Mouse (Mus musculus) stomach, postnatal 0 days (tissue): ENCODE data around the gene R3hdm4. TPM values are rescaled to one million over a fixed set of nuclear protein-coding genes. Genes with fewer than 3 reads are reported as not detected.
"Not testable (repeated sequence)": the region's sequence is repeated elsewhere in the genome, so short reads cannot be mapped to it uniquely, and the experiment has no call there.

Experiments
- ATAC-seq: fragments of 200-750 bp; cut with Nextera tagmentation; 2 replicates; pipeline ENCODE4 v1.8.0; 2017; ENCODE audit not compliant: low FRiP score, low TSS enrichment
- DNase-seq: peaks from one replicate; pipeline ENCODE4 v3.0.0-alpha.2; 2016; ENCODE audit warnings: low spot score
- H3K27ac ChIP-seq: fragments of 300-500 bp; sonication (generic); replicated peaks from 2 replicates; pipeline ENCODE4 v1.5.1; 2014; ENCODE audit warnings: mild to moderate bottlenecking, control low read depth
- H3K27me3 ChIP-seq: fragments of 300-500 bp; sonication (generic); 2 replicates; pipeline ENCODE4 v1.6.1; 2014; ENCODE audit warnings: low read length; ENCODE audit not compliant: control insufficient read depth, insufficient read depth
- H3K36me3 ChIP-seq: fragments of 300-500 bp; sonication (generic); 2 replicates; pipeline ENCODE4 v1.6.1; 2014; ENCODE audit warnings: low read length, mixed read lengths; ENCODE audit not compliant: control insufficient read depth, insufficient read depth
- H3K4me1 ChIP-seq: fragments of 300-500 bp; sonication (generic); replicated peaks from 2 replicates; pipeline ENCODE4 v1.6.1; 2014; ENCODE audit warnings: antibody characterized with exemption; ENCODE audit not compliant: control insufficient read depth, insufficient read depth
- H3K4me2 ChIP-seq: fragments of 300-500 bp; sonication (generic); replicated peaks from 2 replicates; pipeline ENCODE4 v1.6.1; 2014; ENCODE audit warnings: low read depth, mild to moderate bottlenecking, control low read depth, moderate library complexity
- H3K4me3 ChIP-seq: fragments of 300-500 bp; sonication (generic); 2 replicates; pipeline ENCODE4 v1.5.1; 2014; ENCODE audit warnings: low read depth, low read length, control low read depth
- H3K9ac ChIP-seq: fragments of 300-500 bp; sonication (generic); 2 replicates; pipeline ENCODE4 v1.6.1; 2014; ENCODE audit warnings: mild to moderate bottlenecking, low read length, control low read depth, mixed read lengths
- H3K9me3 ChIP-seq: fragments of 300-500 bp; sonication (generic); 2 replicates; pipeline ENCODE4 v1.6.1; 2016; ENCODE audit warnings: low read length; ENCODE audit not compliant: control insufficient read depth
- CTCF ChIP-seq: IDR thresholded peaks from 2 replicates; pipeline ENCODE4 v1.5.1; 2016; ENCODE audit warnings: antibody characterized with exemption, low read depth, mild to moderate bottlenecking, moderate library complexity
- EP300 ChIP-seq: optimal IDR thresholded peaks from 2 replicates; pipeline ENCODE3; 2016; ENCODE audit warnings: antibody characterized with exemption
- WGBS: fragments of 180-500 bp; shearing (Covaris S2); extraction: QIAGEN DNeasy Blood & Tissue Kit; methylation state at CpG from one replicate; pipeline ENCODE4 v1.1.7; 2014; 5-methylcytosine and 5-hydroxymethylcytosine counted together
- polyA plus RNA-seq: library from polyadenylated mRNA; unstranded; fragments of >200 nt; fragmentation: Nextera tagmentation; extraction: Ambion mirVana; gene quantifications from 2 replicates; pipeline ENCODE4 v1.2.1, GENCODE M21; 2015

Gene R3hdm4
- polyA plus RNA-seq, 1 experiment from 2014 or later: 160 TPM

GRCm38 (mm10) chr10:79892451-79893118 is 28.4 kb downstream of the R3hdm4 start:
- H3K9ac ChIP-seq, H3K27ac ChIP-seq, H3K4me3 ChIP-seq, H3K9me3 ChIP-seq, H3K4me1 ChIP-seq, H3K4me2 ChIP-seq, H3K27me3 ChIP-seq: not testable (repeated sequence)
- peak; percentile 86 for TF ChIP-seq CTCF
- H3K36me3 ChIP-seq: peaks cover 18% of the 10 kb centered on the region
- DNase-seq: peak; percentile 83
- peak; percentile 40; the same call in 1 of the 2 replicates for ATAC-seq
- WGBS: 41% methylated on average over 22 of the region's 22 CpGs

- Histone ChIP-seq H3K4me3 (no peak within 1 kb of the TSS), H3K9ac (no peak within 1 kb of the TSS), H3K4me2 (no peak within 1 kb of the TSS), H3K36me3 (peaks cover 6% of the 10 kb centered on the region), H3K4me1 (no peaks in the 10 kb centered on the region), H3K9me3 (no peaks in the 10 kb centered on the region), H3K27me3 (no peaks in the 10 kb centered on the region), H3K27ac (no peak within 1 kb of the TSS)
- DNase-seq (no peak), ATAC-seq (no peak)
- WGBS: 41% methylated on average over 5 of the region's 5 CpGs
- no peak for TF ChIP-seq EP300
- no peak for TF ChIP-seq CTCF
Measured at GRCm38 (mm10) chr10:79890670-79891069, 30.3 kb downstream of the R3hdm4 start, which contains the start of gene Cfd. TSS of gene Cfd (plus strand) at chr10:79890853.

- Histone ChIP-seq H3K4me2 (no peak overlapping the region), H3K9me3 (no peaks in the 10 kb centered on the region), H3K4me1 (no peaks in the 10 kb centered on the region; the same call in 1 of the 2 replicates), H3K27me3 (no peaks in the 10 kb centered on the region), H3K4me3 (no peak overlapping the region), H3K27ac (no peak overlapping the region), H3K9ac (no peak overlapping the region), H3K36me3 (0 out of 2 replicates have a peak, but pooled peaks cover 2% of the 10 kb centered on the region)
- DNase-seq (no peak), ATAC-seq (no peak)
- 41% methylated on average over 2 of the region's 2 CpGs for WGBS
- TF ChIP-seq CTCF (no peak), EP300 (no peak)
Measured at GRCm38 (mm10) chr10:79889386-79889785, 31.6 kb downstream of the R3hdm4 start.

- Histone ChIP-seq H3K27me3 (no peaks in the 10 kb centered on the region), H3K4me1 (no peaks in the 10 kb centered on the region; the same call in none of the 2 replicates), H3K4me2 (no peak overlapping the region), H3K9ac (no peak overlapping the region), H3K27ac (no peak overlapping the region), H3K9me3 (no peaks in the 10 kb centered on the region), H3K36me3 (no peaks in the 10 kb centered on the region), H3K4me3 (no peak overlapping the region)
- no peak for DNase-seq
- TF ChIP-seq EP300 (no peak), CTCF (no peak)
- WGBS: 69% methylated on average over 8 of the region's 8 CpGs
- ATAC-seq: no peak
Measured at GRCm38 (mm10) chr10:79886611-79887010, 34.4 kb downstream of the R3hdm4 start.

- Histone ChIP-seq H3K9me3 (no peaks in the 10 kb centered on the region), H3K27ac (no peak within 1 kb of the TSS), H3K9ac (no peak within 1 kb of the TSS), H3K4me1 (no peaks in the 10 kb centered on the region; the same call in none of the 2 replicates), H3K36me3 (no peaks in the 10 kb centered on the region), H3K4me2 (no peak within 1 kb of the TSS), H3K27me3 (no peaks in the 10 kb centered on the region), H3K4me3 (no peak within 1 kb of the TSS)
- DNase-seq (no peak), ATAC-seq (no peak)
- TF ChIP-seq EP300 (no peak), CTCF (no peak)
- 84% methylated on average over 6 of the region's 6 CpGs for WGBS
Measured at GRCm38 (mm10) chr10:79886054-79886453, 35.0 kb downstream of the R3hdm4 start, which contains the start of gene Elane. TSS of gene Elane (plus strand) at chr10:79886247.

- DNase-seq, H3K4me3 ChIP-seq, H3K27me3 ChIP-seq, H3K9me3 ChIP-seq, H3K9ac ChIP-seq, H3K4me2 ChIP-seq, ATAC-seq, H3K36me3 ChIP-seq, H3K4me1 ChIP-seq, H3K27ac ChIP-seq: not testable (repeated sequence)
- WGBS: 65% methylated on average over 3 of the region's 3 CpGs
Measured at GRCm38 (mm10) chr10:79884938-79885337, 36.1 kb downstream of the R3hdm4 start.
